Mouse (Mus musculus) limb, embryonic 15.5 days (tissue): ENCODE data around the gene Dnttip1. TPM values are rescaled to one million over a fixed set of nuclear protein-coding genes. Genes with fewer than 3 reads are reported as not detected.

Experiments used
- ATAC-seq: fragments of 200-750 bp; cut with Nextera tagmentation; 2 replicates; pipeline ENCODE4 v1.8.0; 2017; ENCODE audit warnings: low read depth, moderate TSS enrichment; ENCODE audit not compliant: insufficient number of reproducible peaks, low FRiP score, low TSS enrichment
- H3K27ac ChIP-seq: fragments of 300-500 bp; sonication (generic); 2 replicates; pipeline ENCODE4 v1.5.1; 2015; ENCODE audit warnings: moderate library complexity, mild to moderate bottlenecking, inconsistent platforms
- H3K27me3 ChIP-seq: fragments of 300-500 bp; sonication (generic); 2 replicates; pipeline ENCODE4 v1.6.1; 2015; ENCODE audit warnings: inconsistent platforms
- H3K36me3 ChIP-seq: fragments of 300-500 bp; sonication (generic); 2 replicates; pipeline ENCODE4 v1.6.1; 2015; ENCODE audit warnings: inconsistent platforms
- H3K4me1 ChIP-seq: fragments of 300-500 bp; sonication (generic); 2 replicates; pipeline ENCODE4 v1.6.1; 2015; ENCODE audit warnings: inconsistent platforms
- H3K4me2 ChIP-seq: fragments of 300-500 bp; sonication (generic); 2 replicates; pipeline ENCODE4 v1.6.1; 2015; ENCODE audit warnings: mild to moderate bottlenecking, inconsistent platforms
- H3K4me3 ChIP-seq: fragments of 300-500 bp; sonication (generic); 2 replicates; pipeline ENCODE4 v1.5.1; 2015; ENCODE audit warnings: mild to moderate bottlenecking, inconsistent platforms
- H3K9ac ChIP-seq: fragments of 300-500 bp; sonication (generic); 2 replicates; pipeline ENCODE4 v1.6.1; 2015; ENCODE audit warnings: inconsistent platforms
- H3K9me3 ChIP-seq: fragments of 300-500 bp; sonication (generic); 2 replicates; pipeline ENCODE4 v1.6.1; 2016; ENCODE audit warnings: inconsistent platforms
- WGBS: fragments of 180-500 bp; shearing (Covaris S2); methylation state at CpG from one replicate; pipeline ENCODE4 v1.1.7; 2015; 5-methylcytosine and 5-hydroxymethylcytosine counted together
- polyA plus RNA-seq: library from polyadenylated mRNA; unstranded; fragments of >200 nt; fragmentation: Nextera tagmentation; extraction: Ambion mirVana; gene quantifications from 2 replicates; pipeline ENCODE4 v1.2.1, GENCODE M21; 2015

Dnttip1 gene
- polyA plus RNA-seq, 1 experiment from 2014 or later, result 61.0 TPM

DNA sequence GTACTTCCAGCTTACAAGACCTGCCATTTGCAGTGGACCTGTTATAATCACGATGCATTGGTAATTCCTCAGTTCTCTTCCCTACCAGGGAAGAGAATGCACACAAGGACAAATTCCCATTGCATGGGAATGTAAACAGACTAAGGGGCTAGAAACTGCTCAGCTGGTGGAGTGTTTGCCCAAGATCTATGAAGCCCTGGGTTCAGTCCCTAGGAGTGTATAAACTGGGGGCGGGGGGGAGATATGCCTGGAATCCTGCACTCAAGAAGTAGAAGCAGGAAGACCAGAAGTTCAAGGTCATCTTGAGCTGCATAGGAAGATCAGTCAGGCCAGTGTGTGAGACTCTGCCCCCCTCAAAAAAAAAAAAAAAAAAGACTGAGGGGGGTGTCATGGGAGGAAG is 12.5 kb upstream of the Dnttip1 start:
- H3K36me3 ChIP-seq, result no peaks in the 10 kb centered on the region
- no peak overlapping the region for H3K4me2 ChIP-seq
- ATAC-seq, result no peak
- no peak overlapping the region for H3K27ac ChIP-seq
- 93% methylated on average over 2 of the region's 2 CpGs for WGBS
- H3K4me1 ChIP-seq, result no peaks in the 10 kb centered on the region
- no peaks in the 10 kb centered on the region for H3K9me3 ChIP-seq
- no peak overlapping the region for H3K9ac ChIP-seq
- no peak overlapping the region for H3K4me3 ChIP-seq
- H3K27me3 ChIP-seq, result no peaks in the 10 kb centered on the region

- Histone ChIP-seq H3K36me3 (no peaks in the 10 kb centered on the region), H3K27me3 (no peaks in the 10 kb centered on the region), H3K9ac (no peak overlapping the region), H3K4me3 (no peak overlapping the region), H3K27ac (no peak overlapping the region), H3K4me2 (no peak overlapping the region), H3K4me1 (no peaks in the 10 kb centered on the region), H3K9me3 (no peaks in the 10 kb centered on the region)
- 83% methylated on average over 5 of the region's 5 CpGs for WGBS
- ATAC-seq, result no peak
These were observed 10.9 kb upstream of the Dnttip1 start for GRCm38 (mm10) chr2:164734839-164735238.

- no peak for ATAC-seq
- no peak overlapping the region for H3K9ac ChIP-seq
- no peaks in the 10 kb centered on the region for H3K9me3 ChIP-seq
- 0 out of 2 replicates have a peak overlapping the region, but pooled peaks have one; percentile 7 for H3K27ac ChIP-seq
- no peaks in the 10 kb centered on the region for H3K27me3 ChIP-seq
- H3K4me2 ChIP-seq, result no peak overlapping the region
- no peak overlapping the region for H3K4me3 ChIP-seq
- 79% methylated on average over 5 of the region's 5 CpGs for WGBS
- no peaks in the 10 kb centered on the region for H3K36me3 ChIP-seq
- no peaks in the 10 kb centered on the region; the same call in 1 of the 2 replicates for H3K4me1 ChIP-seq
These were observed 10.3 kb upstream of the Dnttip1 start for GRCm38 (mm10) chr2:164735446-164735845.

DNA sequence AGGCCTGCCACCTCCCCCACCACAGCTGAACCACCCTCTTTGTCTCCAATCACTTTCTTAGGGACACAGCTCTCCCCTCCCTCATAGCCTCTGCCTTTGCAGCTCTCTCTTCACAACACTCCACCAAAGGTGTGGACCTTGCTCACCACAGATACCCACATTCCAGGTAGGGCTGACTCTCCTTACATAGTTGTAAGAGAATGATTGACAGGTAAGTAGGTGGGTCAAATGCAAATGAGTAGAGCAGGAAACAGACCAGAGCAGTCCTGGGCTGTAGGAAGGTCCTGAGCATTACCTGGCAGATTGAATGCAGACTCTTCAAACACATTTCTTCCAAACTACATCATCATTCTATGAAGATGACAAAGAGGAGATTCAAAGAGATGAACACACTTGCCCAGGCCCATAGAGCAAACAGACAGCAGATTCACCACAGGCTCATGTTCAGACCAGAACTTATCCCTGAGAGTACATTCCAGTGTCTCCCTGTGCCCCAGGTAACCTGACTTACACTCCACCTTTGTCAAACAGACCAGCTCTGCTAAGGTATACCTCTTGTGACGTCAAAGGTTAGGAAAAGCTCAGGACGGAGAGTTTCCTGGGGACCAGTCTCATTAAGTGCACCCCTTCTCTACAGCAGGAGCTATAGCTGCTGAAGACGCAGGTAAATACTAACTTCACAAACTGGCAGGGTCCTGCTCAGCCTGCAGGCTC is 8.2 kb upstream of the Dnttip1 start:
- no peak overlapping the region for H3K27ac ChIP-seq
- no peak overlapping the region for H3K9ac ChIP-seq
- H3K27me3 ChIP-seq, result no peaks in the 10 kb centered on the region
- no peaks in the 10 kb centered on the region for H3K36me3 ChIP-seq
- no peaks in the 10 kb centered on the region for H3K9me3 ChIP-seq
- H3K4me1 ChIP-seq, result no peaks in the 10 kb centered on the region; the same call in 1 of the 2 replicates
- no peak for ATAC-seq
- no peak overlapping the region for H3K4me3 ChIP-seq
- H3K4me2 ChIP-seq, result no peak overlapping the region
- WGBS, result 57% methylated on average over 3 of the region's 3 CpGs

DNA sequence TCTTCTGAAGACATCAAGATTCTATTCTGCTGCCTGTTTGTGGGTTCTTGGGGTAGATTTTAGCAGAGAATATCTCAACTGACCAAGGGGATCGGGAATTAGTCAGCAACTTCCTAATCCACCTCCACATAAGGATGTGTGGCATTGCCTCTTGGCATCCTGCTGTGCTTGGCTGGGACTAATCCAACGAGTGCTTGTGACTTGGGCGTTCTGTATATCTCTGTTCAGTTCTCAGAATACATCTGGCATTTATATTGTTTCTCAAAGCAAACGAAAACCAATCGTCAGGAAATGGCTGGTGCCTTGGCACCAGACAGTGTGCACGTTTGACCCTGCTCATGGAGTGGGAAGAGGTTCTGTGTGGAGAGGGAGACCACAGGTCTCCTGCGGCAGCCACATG is 5.9 kb upstream of the Dnttip1 start:
- no peak overlapping the region for H3K9ac ChIP-seq
- no peak for ATAC-seq
- H3K36me3 ChIP-seq, result no peaks in the 10 kb centered on the region
- peaks cover 4% of the 10 kb centered on the region; the same call in 1 of the 2 replicates for H3K4me1 ChIP-seq
- 38% methylated on average over 7 of the region's 7 CpGs for WGBS
- H3K27me3 ChIP-seq, result no peaks in the 10 kb centered on the region
- no peaks in the 10 kb centered on the region for H3K9me3 ChIP-seq
- no peak overlapping the region for H3K4me3 ChIP-seq
- H3K4me2 ChIP-seq, result no peak overlapping the region
- no peak overlapping the region for H3K27ac ChIP-seq

DNA sequence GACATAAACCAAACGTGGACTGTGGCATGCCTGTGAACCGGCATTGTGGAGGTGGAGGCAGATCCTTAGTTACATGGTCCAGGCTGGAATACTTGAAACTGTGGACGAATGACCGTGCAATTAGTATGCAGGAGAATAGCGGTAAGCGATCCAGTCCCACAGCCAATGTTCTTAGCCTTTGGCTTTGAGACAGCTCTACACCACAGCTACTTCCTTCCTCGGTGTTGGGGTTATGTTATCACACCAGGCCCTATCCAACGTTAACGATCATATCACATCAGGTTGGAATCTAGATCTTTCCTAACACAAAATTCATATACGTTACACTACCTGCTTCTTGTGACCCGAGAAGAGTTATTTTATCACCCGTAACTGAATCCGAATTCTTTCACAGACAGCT is 796 bp upstream of the Dnttip1 start:
- peak overlapping the region; percentile 69 for H3K4me2 ChIP-seq
- peaks cover 23% of the 10 kb centered on the region for H3K36me3 ChIP-seq
- no peaks in the 10 kb centered on the region for H3K9me3 ChIP-seq
- no peaks in the 10 kb centered on the region for H3K27me3 ChIP-seq
- H3K27ac ChIP-seq, result no peak overlapping the region
- 68% methylated on average over 13 of the region's 13 CpGs for WGBS
- H3K9ac ChIP-seq, result peak overlapping the region; percentile 95; the same call in 1 of the 2 replicates
- peak overlapping the region; percentile 96 for H3K4me3 ChIP-seq
- peaks cover 22% of the 10 kb centered on the region for H3K4me1 ChIP-seq
- ATAC-seq, result no peak

GRCm38 (mm10) chr2:164746693-164747092 is 910 bp downstream of the Dnttip1 start:
- H3K9ac ChIP-seq, result peak overlapping the region; percentile 95
- WGBS, result 45% methylated on average over 8 of the region's 8 CpGs
- no peaks in the 10 kb centered on the region for H3K9me3 ChIP-seq
- no peak for ATAC-seq
- H3K4me3 ChIP-seq, result peak overlapping the region; percentile 96
- peak overlapping the region; percentile 65; the same call in 1 of the 2 replicates for H3K27ac ChIP-seq
- H3K4me2 ChIP-seq, result peak overlapping the region; percentile 77
- peaks cover 35% of the 10 kb centered on the region for H3K36me3 ChIP-seq
- no peaks in the 10 kb centered on the region for H3K27me3 ChIP-seq
- H3K4me1 ChIP-seq, result peaks cover 22% of the 10 kb centered on the region

- peaks cover 22% of the 10 kb centered on the region for H3K4me1 ChIP-seq
- no peak overlapping the region for H3K4me2 ChIP-seq
- H3K36me3 ChIP-seq, result peaks cover 45% of the 10 kb centered on the region
- no peaks in the 10 kb centered on the region for H3K9me3 ChIP-seq
- H3K27me3 ChIP-seq, result no peaks in the 10 kb centered on the region
- no peak for ATAC-seq
- 75% methylated on average over 4 of the region's 4 CpGs for WGBS
- no peak overlapping the region for H3K4me3 ChIP-seq
- H3K9ac ChIP-seq, result no peak overlapping the region
- H3K27ac ChIP-seq, result no peak overlapping the region
These were observed 2.4 kb downstream of the Dnttip1 start for GRCm38 (mm10) chr2:164748191-164748590.

GRCm38 (mm10) chr2:164748991-164749390 is 3.2 kb downstream of the Dnttip1 start:
- 87% methylated on average over 6 of the region's 6 CpGs for WGBS
- Histone ChIP-seq H3K4me3 (no peak overlapping the region), H3K9ac (no peak overlapping the region), H3K27me3 (no peaks in the 10 kb centered on the region), H3K36me3 (peaks cover 52% of the 10 kb centered on the region), H3K9me3 (no peaks in the 10 kb centered on the region), H3K4me1 (peaks cover 17% of the 10 kb centered on the region), H3K4me2 (no peak overlapping the region), H3K27ac (no peak overlapping the region)
- ATAC-seq, result no peak

GRCm38 (mm10) chr2:164752454-164752853 is 6.7 kb downstream of the Dnttip1 start:
- Histone ChIP-seq H3K27ac (no peak overlapping the region), H3K9ac (no peak overlapping the region), H3K4me3 (no peak overlapping the region), H3K4me2 (no peak overlapping the region), H3K27me3 (no peaks in the 10 kb centered on the region), H3K36me3 (peaks cover 84% of the 10 kb centered on the region), H3K4me1 (peaks cover 2% of the 10 kb centered on the region), H3K9me3 (no peaks in the 10 kb centered on the region)
- no peak for ATAC-seq
- 85% methylated on average over 2 of the region's 2 CpGs for WGBS

GRCm38 (mm10) chr2:164754105-164754504 is 8.3 kb downstream of the Dnttip1 start:
- H3K9me3 ChIP-seq, result no peaks in the 10 kb centered on the region
- H3K4me3 ChIP-seq, result no peak overlapping the region
- 81% methylated on average over 11 of the region's 11 CpGs for WGBS
- H3K36me3 ChIP-seq, result peaks cover 88% of the 10 kb centered on the region
- no peak overlapping the region for H3K9ac ChIP-seq
- H3K27ac ChIP-seq, result no peak overlapping the region
- H3K4me1 ChIP-seq, result no peaks in the 10 kb centered on the region
- no peak for ATAC-seq
- no peak overlapping the region for H3K4me2 ChIP-seq
- H3K27me3 ChIP-seq, result no peaks in the 10 kb centered on the region

GRCm38 (mm10) chr2:164754800-164755199 is 9.0 kb downstream of the Dnttip1 start:
- no peak overlapping the region; the same call in 1 of the 2 replicates for H3K27ac ChIP-seq
- H3K4me3 ChIP-seq, result no peak overlapping the region
- no peak overlapping the region for H3K9ac ChIP-seq
- peaks cover 90% of the 10 kb centered on the region for H3K36me3 ChIP-seq
- H3K9me3 ChIP-seq, result no peaks in the 10 kb centered on the region
- H3K4me1 ChIP-seq, result no peaks in the 10 kb centered on the region
- ATAC-seq, result no peak
- H3K4me2 ChIP-seq, result no peak overlapping the region
- 87% methylated on average over 2 of the region's 2 CpGs for WGBS
- no peaks in the 10 kb centered on the region for H3K27me3 ChIP-seq
